Comparison of ENCODE assay signal across 22 mouse cellular contexts in genomic region chr9:77382514-77382913, GRCm38 (mm10). TPM values are rescaled to one million over a fixed set of nuclear protein-coding genes. Genes with fewer than 3 reads are reported as not detected.
DNase-seq lines count a peak whose midpoint lies in the region; ATAC-seq and TF ChIP-seq lines count a peak whose summit lies in the region.
"Had no signal": no experiment of that assay in that cellular context is flagged by ENCODE, and none has a peak within 500 bp of the region (broad histone marks: within the 10 kb centered on the region; RNA-seq: fewer than 3 reads in every experiment).

No protein-coding gene starts in this region.

- H3K27ac ChIP-seq in intestine, embryonic 14.5 days (ENCODE audit: low read depth), result no peak overlapping the region
- no peak overlapping the region for H3K27ac ChIP-seq in intestine, postnatal 0 days (ENCODE audit: low read depth, low read length)
- H3K27ac ChIP-seq in kidney, embryonic 16.5 days (ENCODE audit: low read length), result no peak overlapping the region
- no peak overlapping the region for H3K27ac ChIP-seq in neural tube, embryonic 14.5 days (ENCODE audit: low read depth, low read length)
- H3K27ac ChIP-seq: forebrain, embryonic 15.5 days; heart, embryonic 15.5 days; hindbrain, embryonic 13.5 days had no signal

- no peak for ATAC-seq in intestine, embryonic 14.5 days (replicated peaks; ENCODE audit: low FRiP score, low TSS enrichment, low read depth)
- ATAC-seq in intestine, postnatal 0 days, result no peak
- peak; percentile 10; the same call in 1 of the 2 replicates for ATAC-seq in kidney, embryonic 16.5 days (ENCODE audit: low FRiP score, low TSS enrichment)
- ATAC-seq in neural tube, embryonic 14.5 days (ENCODE audit: low read depth), result peak; percentile 50
- ATAC-seq: CD4-positive, CD25-positive, alpha-beta regulatory T cell, adult 4 months; forebrain, embryonic 15.5 days had no signal

- DNase-seq in embryo, embryonic 10 days (ENCODE audit: low spot score), result peak; percentile 27
- DNase-seq in embryo, embryonic 9.5 days (ENCODE audit: extremely low spot score), result no peak
- peak; percentile 51 for DNase-seq in intestine, embryonic 14.5 days (ENCODE audit: low spot score)
- no peak for DNase-seq in kidney, postnatal 14 days
- no peak for DNase-seq in neural tube, embryonic 10.5 days (ENCODE audit: extremely low spot score, low spot score)
- DNase-seq: adrenal gland, adult 8-10 months; adrenal gland, postnatal 36 days; B cell, adult 2 months; cerebellum, adult 2 months; cerebellum, postnatal 10 days; gastrocnemius, postnatal 36 days; heart, adult 18-20 months; heart, postnatal 14 days had no signal

- no peak overlapping the region for H3K4me3 ChIP-seq in intestine, embryonic 14.5 days (ENCODE audit: low read depth, low read length)
- no peak overlapping the region for H3K4me3 ChIP-seq in intestine, postnatal 0 days (ENCODE audit: low read depth, low read length)
- H3K4me3 ChIP-seq in kidney, embryonic 16.5 days (ENCODE audit: low read length), result no peak overlapping the region
- H3K4me3 ChIP-seq in neural tube, embryonic 14.5 days (ENCODE audit: low read depth, low read length), result no peak overlapping the region
- H3K4me3 ChIP-seq: forebrain, embryonic 15.5 days; heart, embryonic 15.5 days; hindbrain, embryonic 13.5 days had no signal

- H3K36me3 ChIP-seq in intestine, embryonic 14.5 days (ENCODE audit: control insufficient read depth, insufficient read depth, low read length), result no peaks in the 10 kb centered on the region
- H3K36me3 ChIP-seq in intestine, postnatal 0 days (ENCODE audit: control insufficient read depth, insufficient read depth), result no peaks in the 10 kb centered on the region
- no peaks in the 10 kb centered on the region for H3K36me3 ChIP-seq in kidney, embryonic 16.5 days (ENCODE audit: insufficient read depth, low read length)
- H3K36me3 ChIP-seq in neural tube, embryonic 14.5 days (ENCODE audit: control insufficient read depth, insufficient read depth, low read length), result no peaks in the 10 kb centered on the region
- H3K36me3 ChIP-seq: forebrain, embryonic 15.5 days; G1E; heart, embryonic 15.5 days; hindbrain, embryonic 13.5 days had no signal

- no peak overlapping the region for H3K9ac ChIP-seq in intestine, embryonic 14.5 days (ENCODE audit: low read length)
- no peak overlapping the region for H3K9ac ChIP-seq in intestine, postnatal 0 days (ENCODE audit: low read depth, low read length)
- H3K9ac ChIP-seq in kidney, embryonic 16.5 days (replicated peaks; ENCODE audit: low read length), result no peak overlapping the region
- H3K9ac ChIP-seq in neural tube, embryonic 14.5 days (replicated peaks; ENCODE audit: low read depth, low read length), result no peak overlapping the region
- H3K9ac ChIP-seq: forebrain, embryonic 15.5 days; heart, embryonic 15.5 days; hindbrain, embryonic 13.5 days had no signal

- no peaks in the 10 kb centered on the region for H3K27me3 ChIP-seq in intestine, embryonic 14.5 days (replicated peaks; ENCODE audit: control insufficient read depth, insufficient read depth, low read length)
- no peaks in the 10 kb centered on the region for H3K27me3 ChIP-seq in intestine, postnatal 0 days (replicated peaks; ENCODE audit: control insufficient read depth, insufficient read depth, low read length)
- no peaks in the 10 kb centered on the region for H3K27me3 ChIP-seq in kidney, embryonic 16.5 days (ENCODE audit: insufficient read depth, low read length)
- H3K27me3 ChIP-seq in neural tube, embryonic 14.5 days (ENCODE audit: control insufficient read depth, insufficient read depth, low read length), result no peaks in the 10 kb centered on the region
- H3K27me3 ChIP-seq: forebrain, embryonic 15.5 days; heart, embryonic 15.5 days; hindbrain, embryonic 13.5 days had no signal

- 19% methylated on average over 3 of the region's 3 CpGs for WGBS in intestine, embryonic 14.5 days
- 44% methylated on average over 3 of the region's 3 CpGs for WGBS in intestine, postnatal 0 days
- WGBS in kidney, embryonic 16.5 days, result 38% methylated on average over 3 of the region's 3 CpGs
- WGBS in neural tube, embryonic 14.5 days, result 41% methylated on average over 3 of the region's 3 CpGs

- no peaks in the 10 kb centered on the region for H3K9me3 ChIP-seq in intestine, embryonic 14.5 days (ENCODE audit: control insufficient read depth, low read length)
- H3K9me3 ChIP-seq in intestine, postnatal 0 days (ENCODE audit: control insufficient read depth), result no peaks in the 10 kb centered on the region
- H3K9me3 ChIP-seq in kidney, embryonic 16.5 days (ENCODE audit: low read length), result no peaks in the 10 kb centered on the region
- H3K9me3 ChIP-seq in neural tube, embryonic 14.5 days (ENCODE audit: control insufficient read depth, low read length), result no peaks in the 10 kb centered on the region
- H3K9me3 ChIP-seq: forebrain, embryonic 15.5 days; heart, embryonic 15.5 days; hindbrain, embryonic 13.5 days had no signal

- no peak overlapping the region for H3K4me2 ChIP-seq in intestine, embryonic 14.5 days (ENCODE audit: low read length)
- H3K4me2 ChIP-seq in intestine, postnatal 0 days (replicated peaks; ENCODE audit: low read depth), result no peak overlapping the region
- H3K4me2 ChIP-seq in kidney, embryonic 16.5 days (replicated peaks; ENCODE audit: low read depth, low read length), result no peak overlapping the region
- H3K4me2 ChIP-seq in neural tube, embryonic 14.5 days (ENCODE audit: low read depth, low read length), result no peak overlapping the region
- H3K4me2 ChIP-seq: forebrain, embryonic 15.5 days; heart, embryonic 11.5 days; heart, embryonic 15.5 days; hindbrain, embryonic 13.5 days had no signal

- H3K4me1 ChIP-seq in intestine, embryonic 14.5 days (replicated peaks; ENCODE audit: control insufficient read depth, insufficient read depth, low read length), result peaks cover 6% of the 10 kb centered on the region; the same call in 1 of the 2 replicates
- H3K4me1 ChIP-seq in intestine, postnatal 0 days (replicated peaks; ENCODE audit: control insufficient read depth, insufficient read depth, low read length), result no peaks in the 10 kb centered on the region
- H3K4me1 ChIP-seq in kidney, embryonic 16.5 days (ENCODE audit: insufficient read depth, low read length), result peaks cover 6% of the 10 kb centered on the region; the same call in 1 of the 2 replicates
- H3K4me1 ChIP-seq in neural tube, embryonic 14.5 days (ENCODE audit: control insufficient read depth, insufficient read depth, low read length), result no peaks in the 10 kb centered on the region
- H3K4me1 ChIP-seq: forebrain, embryonic 15.5 days; hindbrain, embryonic 13.5 days had no signal

- no peak for TF ChIP-seq CTCF in intestine, postnatal 0 days (IDR thresholded peaks at IDR 0.05; ENCODE audit: low read depth)

RNA-seq across cellular contexts. Expression of gene Mlip, which starts 29.7 kb away (rescaled TPM):
- 0.19 and 0.42 TPM in 2 replicates for polyA plus RNA-seq in intestine, embryonic 14.5 days (2014; fragmentation: Nextera tagmentation; extraction: Ambion mirVana)
- 0.47 and 0.52 TPM in 2 replicates for polyA plus RNA-seq in intestine, postnatal 0 days (2015; fragmentation: Nextera tagmentation; extraction: Ambion mirVana)
- polyA plus RNA-seq in kidney, embryonic 16.5 days (2015; fragmentation: Nextera tagmentation; extraction: Ambion mirVana), result 0.31 and 0.41 TPM in 2 replicates
- polyA plus RNA-seq in neural tube, embryonic 14.5 days (2014; fragmentation: Nextera tagmentation; extraction: Ambion mirVana), result 1.2 and 1.4 TPM in 2 replicates
- polyA plus RNA-seq: G1E had no signal

Comparison
In these comparisons a context has a peak if more than half of its experiments do, and no peak if none do; other contexts are left out.
1. DNase-seq: peak in embryo, embryonic 10 days (single experiment) and intestine, embryonic 14.5 days (single experiment); none in embryo, embryonic 9.5 days (single experiment), kidney, postnatal 14 days (single experiment) and neural tube, embryonic 10.5 days (single experiment).
2. ATAC-seq: peak in kidney, embryonic 16.5 days (single experiment) and neural tube, embryonic 14.5 days (single experiment); none in intestine, embryonic 14.5 days (single experiment) and intestine, postnatal 0 days (single experiment).